Mouse (Mus musculus) heart, adult 2 months (tissue): ENCODE data around the gene Mbd3. TPM values are rescaled to one million over a fixed set of nuclear protein-coding genes. Genes with fewer than 3 reads are reported as not detected.

ENCODE experiments used
- DNase-seq, 2 experiments: peaks; one replicate each; pipeline ENCODE4 v3.0.0; 2021
- H3K27ac ChIP-seq: fragments of 200-600 bp; 2 replicates; pipeline ENCODE4 v1.8.1; 2022
- H3K27me3 ChIP-seq: fragments of 200-500 bp; 2 replicates; pipeline ENCODE4 v1.6.1; 2012; ENCODE audit warnings: mild to moderate bottlenecking, low read length, inconsistent platforms, mixed read lengths; ENCODE audit not compliant: control insufficient read depth, insufficient read depth
- H3K36me3 ChIP-seq: fragments of 200-500 bp; 2 replicates; pipeline ENCODE4 v1.6.1; 2012; ENCODE audit warnings: low read length, inconsistent platforms; ENCODE audit not compliant: control insufficient read depth, insufficient read depth
- H3K4me1 ChIP-seq: fragments of 200-500 bp; 2 replicates; pipeline ENCODE4 v1.6.1; 2011; ENCODE audit warnings: low read length; ENCODE audit not compliant: control insufficient read depth, insufficient read depth
- H3K4me3 ChIP-seq: fragments of 200-600 bp; 2 replicates; pipeline ENCODE4 v1.8.1; 2022
- H3K79me2 ChIP-seq: fragments of 200-500 bp; replicated peaks from 2 replicates; pipeline ENCODE4 v1.6.1; 2012; ENCODE audit warnings: mild to moderate bottlenecking, inconsistent platforms, low read length, moderate library complexity, mixed read lengths; ENCODE audit not compliant: control insufficient read depth, insufficient read depth
- H3K9ac ChIP-seq: fragments of 200-500 bp; 2 replicates; pipeline ENCODE4 v1.6.1; 2012; ENCODE audit warnings: low read depth, mild to moderate bottlenecking, control low read depth, inconsistent platforms, low read length, mixed read lengths
- CTCF ChIP-seq: fragments of 200-600 bp; IDR thresholded peaks from 2 replicates; pipeline ENCODE4 v1.8.1; 2022; ENCODE audit warnings: antibody characterized with exemption, mild to moderate bottlenecking, moderate library complexity
- EP300 ChIP-seq: fragments of 200-500 bp; IDR thresholded peaks from 2 replicates; pipeline ENCODE4 v1.6.1; 2011; ENCODE audit warnings: low read depth, low read length, control low read depth; ENCODE audit not compliant: insufficient read depth
- POLR2A ChIP-seq: fragments of 200-500 bp; IDR thresholded peaks from 2 replicates; pipeline ENCODE4 v1.6.1; 2011; ENCODE audit warnings: mild to moderate bottlenecking, low read depth, low read length, control low read depth; ENCODE audit not compliant: insufficient read depth
- WGBS: fragments of 180-500 bp; shearing (Covaris S2); methylation state at CpG from one replicate; pipeline ENCODE4 v1.1.7; 2018; 5-methylcytosine and 5-hydroxymethylcytosine counted together
- intact Hi-C: fragments of 180-260 bp; cut with DNase I; formaldehyde crosslinking; loops from one replicate; pipeline ENCODE4 v1.15.1; 2025
- long read RNA-seq: library from polyadenylated mRNA; stranded (forward); transcript quantifications from one replicate; pipeline ENCODE4 v2.0.0, GENCODE M21; 2021
- polyA plus RNA-seq: library from polyadenylated mRNA; depleted of rRNA; stranded (reverse); fragments of >200 nt; gene quantifications from 2 replicates; pipeline ENCODE4 v1.2.3, GENCODE M21; 2012; rRNA removed
- total RNA-seq, 2 experiments: library from RNA; stranded (reverse); gene quantifications; 2 replicates each; pipeline ENCODE4 v1.2.3; 2021

Mbd3 gene
- total RNA-seq = 10 to 100 TPM; 86.5 to 95.2 TPM
- 91.4 and 95.1 TPM in 2 replicates for polyA plus RNA-seq
- long read RNA-seq, transcript Mbd3-204 (7 exons, 1,566 nt) = major isoform, 32 of 88 reads
- long read RNA-seq, transcript Mbd3-201 (7 exons, 1,662 nt) = minor isoform, 11 of 88 reads
- long read RNA-seq, partial matches to known transcripts = 31 of 88 reads
- long read RNA-seq, other reads (novel, unspliced or antisense) = 8 of 88 reads

DNA sequence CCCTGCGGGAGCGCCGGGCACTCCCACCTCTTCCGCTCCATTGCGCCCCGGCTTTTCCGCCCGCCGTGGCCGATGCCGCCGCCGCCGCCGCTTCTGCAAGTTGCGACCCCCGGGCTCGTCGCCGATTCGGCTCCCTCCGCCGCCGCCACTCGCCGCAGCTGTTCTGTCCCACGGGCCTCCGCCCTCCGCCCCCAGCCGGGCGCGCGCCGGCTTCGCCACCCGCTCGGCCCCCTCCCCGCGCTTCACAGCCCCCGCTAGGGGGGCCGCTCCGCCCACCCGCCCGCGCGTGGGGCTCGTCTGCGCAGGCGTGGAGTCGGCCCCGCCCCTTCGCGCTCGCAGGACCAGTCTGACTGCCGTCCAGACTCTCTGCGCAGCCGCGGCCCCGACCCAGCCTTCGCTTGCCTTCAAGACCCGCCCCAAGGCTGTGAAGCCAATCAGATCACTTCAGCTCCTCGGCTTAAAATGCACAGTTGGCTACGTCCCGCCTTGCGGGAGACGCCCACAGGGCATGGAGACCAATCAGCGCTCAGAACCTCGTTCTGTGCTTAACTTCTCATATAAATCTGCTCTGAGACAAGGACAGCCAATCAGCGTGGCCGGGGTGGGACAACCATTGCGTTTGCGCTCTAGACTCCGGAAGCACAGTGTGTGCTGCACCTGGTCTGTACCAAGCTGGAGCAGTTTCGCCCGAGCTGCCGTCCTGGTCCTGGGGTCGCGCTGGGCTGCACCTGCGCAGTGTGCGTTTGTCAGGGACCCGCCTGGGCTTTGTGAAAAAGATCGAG is at the start of gene Mbd3:
Mbd3 (minus strand) TSS at position 360 of the 782 bp plus-strand sequence.
- peaks cover 9% of the 10 kb centered on the region for H3K4me1 ChIP-seq
- H3K4me3 ChIP-seq = peak within 1 kb of the TSS; percentile 91
- H3K36me3 ChIP-seq = no peaks in the 10 kb centered on the region
- DNase-seq = peak; percentile 99 to 100
- H3K9ac ChIP-seq = peak within 1 kb of the TSS; percentile 86
- peaks cover 4% of the 10 kb centered on the region for H3K79me2 ChIP-seq
- WGBS = under 1% methylated on average over 79 of the region's 82 CpGs
- H3K27ac ChIP-seq = peak within 1 kb of the TSS; percentile 100
- TF ChIP-seq POLR2A (peak; percentile 99), CTCF (no peak), EP300 (no peak)
- H3K27me3 ChIP-seq = no peaks in the 10 kb centered on the region
- intact Hi-C loops = loop anchor here (5.0 kb wide), 1 partner anchor 33 kb away; the partner anchor contains the start of gene Tcf3

DNA sequence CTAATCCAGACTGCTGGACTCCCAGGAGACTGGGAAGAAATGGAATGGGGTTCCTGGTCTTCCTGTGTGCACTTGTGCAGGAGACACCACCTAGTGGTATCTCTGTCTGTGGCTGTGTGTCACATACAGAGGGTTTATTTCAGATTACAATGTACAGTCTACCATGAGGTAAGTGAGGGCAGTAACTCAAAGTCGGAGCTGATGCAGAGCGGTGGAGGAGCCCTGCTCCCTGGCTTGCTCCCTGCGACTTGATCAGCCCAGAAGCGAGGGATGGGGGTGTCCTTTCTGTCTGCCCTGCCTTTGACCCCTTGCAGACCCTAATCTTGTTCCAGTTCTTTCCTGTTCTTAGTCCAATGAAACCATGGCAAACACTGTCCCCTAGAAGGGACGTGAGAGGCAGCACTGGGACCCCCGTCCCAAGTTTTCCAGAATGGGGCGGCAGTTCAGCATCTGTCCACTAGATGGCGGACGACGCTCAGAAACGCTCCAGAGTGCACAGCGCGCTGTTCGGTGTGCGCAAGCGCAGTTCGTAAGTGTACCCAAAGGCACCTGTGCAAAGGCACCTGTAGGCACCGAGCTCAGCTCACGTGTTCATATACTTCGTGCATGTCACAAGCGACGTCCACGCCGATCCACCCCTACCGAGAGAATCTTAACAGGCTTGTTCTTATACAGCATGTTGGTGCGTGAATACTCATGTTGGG is 46.7 kb upstream of the Mbd3 start:
- no peak; the same call in 1 of the 2 replicates for TF ChIP-seq CTCF
- TF ChIP-seq EP300 = peak; percentile 90
- intact Hi-C loops = loop anchor here (1.0 kb wide), 2 partner anchors 63 to 115 kb away; partner anchors contain the start of gene Rexo1

GRCm38 (mm10) chr10:80445052-80445451 is 45.7 kb upstream of the Mbd3 start:
- Histone ChIP-seq H3K36me3 (no peaks in the 10 kb centered on the region), H3K4me1 (peaks cover 1% of the 10 kb centered on the region; the same call in 1 of the 2 replicates), H3K79me2 (no peaks in the 10 kb centered on the region), H3K4me3 (no peak overlapping the region), H3K9ac (no peak overlapping the region), H3K27ac (no peak overlapping the region), H3K27me3 (no peaks in the 10 kb centered on the region)
- intact Hi-C loops = no loop called here
- TF ChIP-seq EP300 (no peak), CTCF (no peak), POLR2A (no peak)
- no peak for DNase-seq
- 91% methylated on average over 1 of the region's 1 CpGs for whole genome bisulfite sequencing

More for the DNA sequence above, 46.7 kb upstream of the Mbd3 start:
- Histone ChIP-seq H3K9ac (no peak overlapping the region), H3K36me3 (no peaks in the 10 kb centered on the region), H3K79me2 (no peaks in the 10 kb centered on the region), H3K4me1 (peaks cover 1% of the 10 kb centered on the region; the same call in 1 of the 2 replicates), H3K27ac (no peak overlapping the region), H3K27me3 (no peaks in the 10 kb centered on the region), H3K4me3 (no peak overlapping the region)
- DNase-seq = peak; percentile 76 to 83
- WGBS = 9% methylated on average over 26 of the region's 26 CpGs

GRCm38 (mm10) chr10:80444339-80445045 is 45.1 kb upstream of the Mbd3 start:
- TF ChIP-seq POLR2A (no peak), CTCF (no peak), EP300 (no peak)
- H3K9ac ChIP-seq = no peak overlapping the region
- H3K27ac ChIP-seq = no peak overlapping the region
- WGBS = 42% methylated on average over 5 of the region's 5 CpGs
- peaks cover 1% of the 10 kb centered on the region; the same call in 1 of the 2 replicates for H3K4me1 ChIP-seq
- no peaks in the 10 kb centered on the region for H3K79me2 ChIP-seq
- H3K4me3 ChIP-seq = no peak overlapping the region
- no peaks in the 10 kb centered on the region for H3K36me3 ChIP-seq
- no peaks in the 10 kb centered on the region for H3K27me3 ChIP-seq
- DNase-seq = no peak
- intact Hi-C loops = no loop called here

- H3K4me3 ChIP-seq = no peak overlapping the region
- 86% methylated on average over 8 of the region's 8 CpGs for WGBS
- H3K9ac ChIP-seq = no peak overlapping the region
- H3K4me1 ChIP-seq = peaks cover 1% of the 10 kb centered on the region; the same call in 1 of the 2 replicates
- no peaks in the 10 kb centered on the region for H3K36me3 ChIP-seq
- H3K79me2 ChIP-seq = no peaks in the 10 kb centered on the region
- H3K27ac ChIP-seq = no peak overlapping the region
- H3K27me3 ChIP-seq = no peaks in the 10 kb centered on the region
- TF ChIP-seq CTCF = no peak
- TF ChIP-seq EP300 = no peak
- TF ChIP-seq POLR2A = no peak
- intact Hi-C loops = no loop called here
- DNase-seq = no peak
Measured at GRCm38 (mm10) chr10:80443575-80444278, 44.4 kb upstream of the Mbd3 start.
